Mouse (Mus musculus) heart, adult 2 months (tissue): Measurements from ENCODE around the gene Cops7a.

ENCODE experiments used
- CTCF ChIP-seq: fragments of 200-600 bp; IDR thresholded peaks from 2 replicates; pipeline ENCODE4 v1.8.1; 2022; ENCODE audit warnings: antibody characterized with exemption, mild to moderate bottlenecking, moderate library complexity
- EP300 ChIP-seq: fragments of 200-500 bp; IDR thresholded peaks from 2 replicates; pipeline ENCODE4 v1.6.1; 2011; ENCODE audit warnings: low read depth, low read length, control low read depth; ENCODE audit not compliant: insufficient read depth
- POLR2A ChIP-seq: fragments of 200-500 bp; IDR thresholded peaks from 2 replicates; pipeline ENCODE4 v1.6.1; 2011; ENCODE audit warnings: mild to moderate bottlenecking, low read depth, low read length, control low read depth; ENCODE audit not compliant: insufficient read depth

GRCm38 (mm10) chr6:125003706-125004105 lies 38.4 kb upstream of the Cops7a start:
- no peak for TF ChIP-seq CTCF
- TF ChIP-seq POLR2A: no peak
- TF ChIP-seq EP300: no peak
